Mouse (Mus musculus): ENCODE measurements around the gene Fxyd1. TPM values are rescaled to one million over a fixed set of nuclear protein-coding genes. Genes with fewer than 3 reads are reported as not detected.

The Fxyd1 gene
- polyA plus RNA-seq, 1 experiment = 301 TPM

DNA sequence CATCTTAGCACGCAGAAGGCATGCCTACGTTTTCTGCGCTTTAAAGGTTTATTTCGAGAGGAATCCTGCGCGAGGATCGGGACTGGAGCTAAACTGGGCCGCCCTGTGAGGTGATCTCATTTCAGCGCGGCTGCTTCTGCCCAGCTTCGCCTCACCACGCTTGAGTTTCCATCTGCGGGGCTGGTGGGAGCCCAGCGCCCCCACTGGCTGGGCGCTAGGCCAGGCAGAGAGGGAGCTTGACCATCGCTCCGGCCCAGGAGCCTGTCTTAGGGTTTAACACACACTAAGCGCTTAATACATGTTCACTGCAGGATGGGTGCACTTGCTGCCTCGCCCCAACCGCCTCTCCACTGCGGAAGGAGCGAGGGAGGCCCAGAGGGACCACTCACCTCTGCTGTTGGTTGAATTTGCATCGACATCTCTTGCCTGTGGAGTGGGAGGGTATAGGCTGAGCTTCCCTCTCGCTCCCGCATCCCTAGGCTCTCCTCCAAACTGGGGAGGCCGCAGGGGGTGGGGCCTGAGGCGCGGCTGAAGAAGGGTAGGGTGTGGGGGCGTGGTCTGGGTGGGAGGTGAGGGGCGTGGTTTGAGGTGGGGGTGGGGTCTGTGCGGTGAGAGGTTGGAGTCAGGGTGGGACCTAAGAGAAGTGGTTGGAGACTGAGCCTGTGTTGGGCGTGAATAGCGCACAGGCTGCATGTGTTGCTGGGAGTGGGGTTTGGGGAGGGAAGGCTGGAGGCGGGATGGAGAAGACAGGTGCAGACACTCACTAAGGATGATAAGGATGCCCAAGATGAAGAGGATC is 4.2 kb downstream of the Fxyd1 start:
- no peak for DNase-seq (ENCODE audit: low read depth)

DNA sequence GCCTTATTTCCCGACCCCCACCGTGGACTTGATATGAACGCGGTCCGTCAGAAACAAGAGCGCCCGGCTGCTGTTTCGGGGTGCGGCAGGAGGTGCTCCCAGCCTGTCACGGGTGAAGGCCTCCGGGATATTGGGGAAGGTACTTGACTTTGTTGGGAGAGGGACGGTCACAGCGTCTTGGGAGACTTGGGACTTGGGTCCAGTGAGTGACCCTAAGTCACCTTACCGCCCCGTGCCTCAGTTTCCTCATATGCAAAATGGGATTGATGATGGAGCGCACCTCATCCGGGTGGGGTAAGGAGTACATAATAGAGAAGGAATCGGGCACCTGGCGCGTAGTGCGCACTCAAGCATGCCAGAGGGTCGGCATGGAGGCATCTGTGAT is 4.8 kb downstream of the Fxyd1 start:
- no peak for DNase-seq (ENCODE audit: low read depth)

- no peak for DNase-seq (ENCODE audit: low read depth)
Measured at GRCm38 (mm10) chr7:31051321-31052021, 5.5 kb downstream of the Fxyd1 start, which contains the start of gene Fxyd7. Gene Fxyd7 (minus strand): TSS chr7:31051467.

DNA sequence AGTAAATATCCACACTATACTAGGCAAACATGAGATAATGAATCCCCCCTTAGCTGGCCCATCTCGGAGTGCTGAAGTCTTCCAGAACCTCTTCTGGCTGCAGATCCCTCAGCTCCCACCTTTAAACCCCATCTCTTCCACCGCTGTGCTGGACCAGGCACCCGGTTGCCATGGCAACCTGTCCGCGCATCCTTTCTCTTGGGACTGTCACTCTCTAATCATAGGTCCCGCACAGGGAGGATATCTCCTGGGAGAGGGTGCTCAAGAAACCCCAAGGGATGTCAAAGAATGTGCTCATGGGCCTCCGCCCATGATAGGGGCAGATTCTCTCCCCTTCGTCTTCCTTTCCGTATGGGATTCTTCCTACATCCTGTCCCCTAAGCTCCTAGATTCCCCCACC is 6.1 kb downstream of the Fxyd1 start:
- DNase-seq (ENCODE audit: low read depth) = no peak

DNA sequence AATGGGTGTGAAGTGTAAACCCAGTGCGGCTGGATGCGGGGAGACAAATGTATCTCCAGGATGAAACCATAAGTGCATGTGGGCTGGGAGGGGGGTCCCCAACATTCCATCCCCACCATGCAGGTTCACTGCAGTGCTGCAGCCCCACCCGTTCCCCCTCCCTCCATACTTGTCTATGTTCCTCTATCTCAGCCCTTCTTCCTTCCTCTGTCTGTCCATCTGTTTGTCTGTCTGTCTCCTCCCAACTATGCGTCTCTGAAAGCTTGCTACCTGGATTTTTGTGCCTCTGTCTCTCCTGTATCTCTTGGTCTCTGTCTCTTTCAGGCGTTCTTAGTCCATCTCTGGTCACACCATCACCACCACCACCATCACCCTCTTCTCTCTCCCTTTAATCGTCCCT is 6.5 kb downstream of the Fxyd1 start:
- DNase-seq (ENCODE audit: low read depth) = no peak

- DNase-seq (ENCODE audit: low read depth) = no peak
Measured at GRCm38 (mm10) chr7:31049846-31050281, 7.1 kb downstream of the Fxyd1 start.

- no peak for DNase-seq (ENCODE audit: low read depth)
Measured at GRCm38 (mm10) chr7:31049135-31049845, 7.7 kb downstream of the Fxyd1 start.

- no peak for DNase-seq (ENCODE audit: low read depth)
Measured at GRCm38 (mm10) chr7:31042431-31042910, 14.5 kb downstream of the Fxyd1 start, which contains the start of gene Fxyd5. Gene Fxyd5 (minus strand): TSS chr7:31042481.

GRCm38 (mm10) chr7:31041662-31042315 is 15.2 kb downstream of the Fxyd1 start:
- DNase-seq (ENCODE audit: low read depth) = no peak

DNA sequence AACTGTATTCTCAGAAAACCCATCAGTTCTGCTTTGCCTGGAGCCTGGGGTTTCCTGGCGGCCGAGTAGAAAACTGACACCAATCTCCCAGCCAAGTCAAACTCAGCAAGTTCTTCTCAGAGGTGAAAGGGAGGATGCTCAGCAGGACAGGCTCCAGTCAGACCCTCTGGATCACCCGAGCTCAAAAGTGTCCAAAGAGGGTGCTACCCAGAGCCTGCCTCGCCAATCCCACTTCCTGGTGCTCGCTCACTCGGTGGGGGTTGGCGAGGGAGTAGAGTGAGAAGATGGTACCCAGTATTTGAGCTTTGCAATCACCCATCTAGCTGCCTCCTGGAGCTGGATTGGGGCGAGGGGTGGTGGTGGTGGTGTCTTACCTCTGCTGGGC is 16.0 kb downstream of the Fxyd1 start:
- no peak for DNase-seq (ENCODE audit: low read depth)

DNA sequence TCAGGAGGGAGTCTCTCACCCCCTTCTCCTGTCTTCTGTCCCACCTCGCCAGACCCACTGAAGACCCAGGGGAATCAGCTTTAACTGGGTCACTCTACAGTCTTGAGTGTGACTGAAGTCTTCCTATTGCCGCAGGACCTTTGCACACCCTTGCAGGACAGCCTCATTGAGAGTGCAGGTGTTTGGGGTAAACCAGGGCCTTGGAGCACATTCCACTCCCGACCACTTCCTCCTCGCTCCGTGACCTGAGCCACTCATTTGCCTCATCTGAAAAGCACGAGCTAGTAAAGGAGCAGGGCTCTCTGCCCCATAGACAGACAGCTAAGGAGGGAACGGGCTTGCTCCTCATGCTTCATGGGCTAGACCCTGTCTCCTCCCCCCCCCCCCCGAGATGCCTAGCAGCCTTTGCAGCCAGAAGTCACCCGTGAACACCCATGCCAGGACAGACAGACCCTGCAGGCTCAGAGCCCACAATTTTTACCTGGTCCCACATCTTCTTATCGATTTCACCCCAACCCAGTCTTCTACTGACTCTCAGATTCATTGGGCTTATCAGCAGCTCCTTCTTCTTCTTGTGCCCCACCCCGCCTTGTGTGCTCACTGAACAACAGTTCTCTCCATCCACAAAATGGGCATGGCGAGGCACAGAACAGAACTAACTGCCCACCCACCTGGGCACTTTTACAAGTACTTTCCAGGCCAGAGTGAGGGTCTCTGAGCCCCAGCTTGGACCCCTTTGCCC is 16.5 kb downstream of the Fxyd1 start:
- DNase-seq (ENCODE audit: low read depth) = no peak

GRCm38 (mm10) chr7:31039011-31039410 is 18.0 kb downstream of the Fxyd1 start:
- no peak for DNase-seq (ENCODE audit: low read depth)

GRCm38 (mm10) chr7:31037675-31038074 is 19.3 kb downstream of the Fxyd1 start:
- DNase-seq (ENCODE audit: low read depth) = no peak

GRCm38 (mm10) chr7:31036917-31037316 is 20.1 kb downstream of the Fxyd1 start:
- DNase-seq (ENCODE audit: low read depth) = no peak

- no peak for DNase-seq (ENCODE audit: low read depth)
Measured at GRCm38 (mm10) chr7:31035291-31035690, 21.7 kb downstream of the Fxyd1 start.

DNA sequence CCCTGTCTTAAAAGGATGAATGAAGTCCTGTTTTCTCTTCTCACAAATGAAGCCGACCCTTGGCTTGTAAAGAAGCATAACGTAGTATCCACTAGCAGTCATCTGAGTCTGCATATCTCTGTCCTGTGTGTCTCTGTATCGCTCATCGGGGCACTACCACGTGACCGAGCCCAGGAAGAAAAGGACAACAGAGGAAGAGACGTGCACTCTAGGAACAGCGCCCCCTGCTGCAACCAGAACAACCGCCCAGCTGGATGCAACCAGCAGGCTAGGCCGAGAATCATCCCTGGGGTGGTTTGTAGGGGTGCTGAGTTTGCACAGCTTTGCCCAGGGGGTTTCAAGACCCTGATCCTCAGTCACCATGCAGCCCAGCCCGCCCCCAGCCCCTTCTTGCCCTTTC is 22.2 kb downstream of the Fxyd1 start:
- no peak for DNase-seq (ENCODE audit: low read depth)

- DNase-seq (ENCODE audit: low read depth) = no peak
Measured at GRCm38 (mm10) chr7:31033409-31034165, 23.4 kb downstream of the Fxyd1 start.

- no peak for DNase-seq (ENCODE audit: low read depth)
Measured at GRCm38 (mm10) chr7:31031731-31032130, 25.3 kb downstream of the Fxyd1 start.

- DNase-seq (ENCODE audit: low read depth) = no peak
Measured at GRCm38 (mm10) chr7:31030717-31031116, 26.3 kb downstream of the Fxyd1 start.

GRCm38 (mm10) chr7:31028609-31029008 is 28.4 kb downstream of the Fxyd1 start:
- no peak for DNase-seq (ENCODE audit: low read depth)
